ENCODE assay signal across 17 mouse cellular contexts in genomic region chr4:84500796-84501349, GRCm38 (mm10).
A peak's percentile ranks its signal among the peaks of the same experiment; 100 is the strongest.
DNase-seq lines count a peak whose midpoint lies in the region; ATAC-seq lines count a peak whose summit lies in the region.
"Had no signal": no experiment of that assay in that cellular context is flagged by ENCODE, and none has a peak within 500 bp of the region (broad histone marks: within the 10 kb centered on the region; RNA-seq: fewer than 3 reads in every experiment).

No protein-coding gene starts in this region.

- H3K4me3 ChIP-seq in midbrain, embryonic 11.5 days (ENCODE audit: low read depth, low read length): no peak overlapping the region
- H3K4me3 ChIP-seq in midbrain, embryonic 15.5 days: no peak overlapping the region
- H3K4me3 ChIP-seq in embryonic facial prominence, embryonic 12.5 days: no peak overlapping the region
- no peak overlapping the region for H3K4me3 ChIP-seq in limb, embryonic 11.5 days (ENCODE audit: low read depth, low read length)
- H3K4me3 ChIP-seq in neural tube, embryonic 15.5 days (replicated peaks): no peak overlapping the region
- H3K4me3 ChIP-seq in kidney, embryonic 14.5 days (ENCODE audit: low read length): no peak overlapping the region
- H3K4me3 ChIP-seq: forebrain, embryonic 15.5 days; hindbrain, embryonic 15.5 days; layer of hippocampus, adult 2 months; midbrain, embryonic 13.5 days; stomach, embryonic 15.5 days had no signal

- no peak overlapping the region for H3K9ac ChIP-seq in midbrain, embryonic 11.5 days (ENCODE audit: low read length)
- H3K9ac ChIP-seq in midbrain, embryonic 15.5 days: no peak overlapping the region
- no peak overlapping the region for H3K9ac ChIP-seq in embryonic facial prominence, embryonic 12.5 days
- H3K9ac ChIP-seq in limb, embryonic 11.5 days (ENCODE audit: low read length): no peak overlapping the region
- no peak overlapping the region for H3K9ac ChIP-seq in neural tube, embryonic 15.5 days (replicated peaks)
- no peak overlapping the region for H3K9ac ChIP-seq in kidney, embryonic 14.5 days (ENCODE audit: low read depth, low read length)
- H3K9ac ChIP-seq: forebrain, embryonic 15.5 days; hindbrain, embryonic 15.5 days; lung, embryonic 14.5 days; midbrain, embryonic 13.5 days; stomach, embryonic 15.5 days had no signal

- H3K27me3 ChIP-seq in midbrain, embryonic 11.5 days (ENCODE audit: control insufficient read depth, insufficient read depth, low read length): no peaks in the 10 kb centered on the region
- no peaks in the 10 kb centered on the region for H3K27me3 ChIP-seq in midbrain, embryonic 15.5 days (replicated peaks)
- H3K27me3 ChIP-seq in embryonic facial prominence, embryonic 12.5 days: no peaks in the 10 kb centered on the region
- no peaks in the 10 kb centered on the region for H3K27me3 ChIP-seq in limb, embryonic 11.5 days (ENCODE audit: control insufficient read depth, insufficient read depth, low read length)
- H3K27me3 ChIP-seq in neural tube, embryonic 15.5 days (replicated peaks): no peaks in the 10 kb centered on the region
- H3K27me3 ChIP-seq in kidney, embryonic 14.5 days (ENCODE audit: control insufficient read depth, insufficient read depth, low read length): no peaks in the 10 kb centered on the region
- H3K27me3 ChIP-seq: forebrain, embryonic 15.5 days; hindbrain, embryonic 15.5 days; midbrain, embryonic 13.5 days; stomach, embryonic 15.5 days had no signal

- H3K4me2 ChIP-seq in midbrain, embryonic 11.5 days: no peak overlapping the region
- H3K4me2 ChIP-seq in midbrain, embryonic 15.5 days: no peak overlapping the region
- H3K4me2 ChIP-seq in embryonic facial prominence, embryonic 12.5 days (replicated peaks): 0 out of 2 replicates have a peak overlapping the region, but pooled peaks have one; percentile 12
- H3K4me2 ChIP-seq in limb, embryonic 11.5 days (ENCODE audit: low read depth, severe bottlenecking): peak overlapping the region; percentile 31
- no peak overlapping the region for H3K4me2 ChIP-seq in neural tube, embryonic 15.5 days
- no peak overlapping the region for H3K4me2 ChIP-seq in kidney, embryonic 14.5 days (replicated peaks; ENCODE audit: low read depth, low read length)
- H3K4me2 ChIP-seq: forebrain, embryonic 15.5 days; hindbrain, embryonic 15.5 days; lung, embryonic 14.5 days; midbrain, embryonic 13.5 days; stomach, embryonic 15.5 days had no signal

- no peak overlapping the region for H3K27ac ChIP-seq in midbrain, embryonic 11.5 days (ENCODE audit: low read depth, low read length)
- H3K27ac ChIP-seq in midbrain, embryonic 15.5 days: no peak overlapping the region
- peak overlapping the region; percentile 66; the same call in 1 of the 2 replicates for H3K27ac ChIP-seq in embryonic facial prominence, embryonic 12.5 days
- no peak overlapping the region for H3K27ac ChIP-seq in limb, embryonic 11.5 days (replicated peaks; ENCODE audit: low read depth, low read length)
- no peak overlapping the region for H3K27ac ChIP-seq in neural tube, embryonic 15.5 days (replicated peaks)
- no peak overlapping the region for H3K27ac ChIP-seq in kidney, embryonic 14.5 days (ENCODE audit: low read depth, low read length)
- H3K27ac ChIP-seq: forebrain, embryonic 15.5 days; hindbrain, embryonic 15.5 days; layer of hippocampus, adult 2 months; midbrain, embryonic 13.5 days; stomach, embryonic 15.5 days had no signal

- peak; percentile 72 for DNase-seq in midbrain, embryonic 11.5 days (ENCODE audit: low spot score, missing footprints)
- peak; percentile 27 for DNase-seq in limb, embryonic 11.5 days (ENCODE audit: low spot score)
- DNase-seq in ovary, postnatal 14 days (ENCODE audit: low spot score): no peak
- DNase-seq in cerebellum, adult 11-12 months: no peak
- DNase-seq: cerebellum, postnatal 25 days; lung, embryonic 14.5 days; lung, postnatal 4 days had no signal

- H3K4me1 ChIP-seq in midbrain, embryonic 11.5 days (ENCODE audit: control insufficient read depth, insufficient read depth, low read length): no peaks in the 10 kb centered on the region
- no peaks in the 10 kb centered on the region; the same call in 1 of the 2 replicates for H3K4me1 ChIP-seq in midbrain, embryonic 15.5 days
- peaks cover 57% of the 10 kb centered on the region for H3K4me1 ChIP-seq in embryonic facial prominence, embryonic 12.5 days
- H3K4me1 ChIP-seq in limb, embryonic 11.5 days (ENCODE audit: control insufficient read depth, insufficient read depth, low read length): peaks cover 27% of the 10 kb centered on the region
- H3K4me1 ChIP-seq in neural tube, embryonic 15.5 days: peaks cover 17% of the 10 kb centered on the region
- no peaks in the 10 kb centered on the region for H3K4me1 ChIP-seq in kidney, embryonic 14.5 days (ENCODE audit: control insufficient read depth, insufficient read depth, low read length)
- H3K4me1 ChIP-seq: forebrain, embryonic 15.5 days; midbrain, embryonic 13.5 days had no signal

- 75% methylated on average over 4 of the region's 4 CpGs for WGBS in midbrain, embryonic 11.5 days
- WGBS in midbrain, embryonic 15.5 days: 62% methylated on average over 4 of the region's 4 CpGs
- WGBS in embryonic facial prominence, embryonic 12.5 days: 28% methylated on average over 4 of the region's 4 CpGs
- 4% methylated on average over 4 of the region's 4 CpGs for WGBS in limb, embryonic 11.5 days
- 50% methylated on average over 4 of the region's 4 CpGs for WGBS in neural tube, embryonic 15.5 days
- 22% methylated on average over 4 of the region's 4 CpGs for WGBS in kidney, embryonic 14.5 days

- no peaks in the 10 kb centered on the region for H3K9me3 ChIP-seq in midbrain, embryonic 11.5 days (ENCODE audit: control insufficient read depth, low read length)
- H3K9me3 ChIP-seq in midbrain, embryonic 15.5 days: no peaks in the 10 kb centered on the region
- no peaks in the 10 kb centered on the region for H3K9me3 ChIP-seq in embryonic facial prominence, embryonic 12.5 days
- no peaks in the 10 kb centered on the region for H3K9me3 ChIP-seq in limb, embryonic 11.5 days (ENCODE audit: control insufficient read depth, low read length)
- no peaks in the 10 kb centered on the region for H3K9me3 ChIP-seq in neural tube, embryonic 15.5 days (replicated peaks)
- H3K9me3 ChIP-seq in kidney, embryonic 14.5 days (ENCODE audit: control insufficient read depth, low read length): no peaks in the 10 kb centered on the region
- H3K9me3 ChIP-seq: forebrain, embryonic 15.5 days; hindbrain, embryonic 15.5 days; midbrain, embryonic 13.5 days; stomach, embryonic 15.5 days had no signal

- H3K36me3 ChIP-seq in midbrain, embryonic 11.5 days (ENCODE audit: control insufficient read depth, insufficient read depth, low read length): no peaks in the 10 kb centered on the region
- no peaks in the 10 kb centered on the region for H3K36me3 ChIP-seq in midbrain, embryonic 15.5 days (replicated peaks)
- H3K36me3 ChIP-seq in embryonic facial prominence, embryonic 12.5 days: no peaks in the 10 kb centered on the region
- H3K36me3 ChIP-seq in limb, embryonic 11.5 days (ENCODE audit: control insufficient read depth, insufficient read depth, low read length): no peaks in the 10 kb centered on the region
- no peaks in the 10 kb centered on the region for H3K36me3 ChIP-seq in neural tube, embryonic 15.5 days
- H3K36me3 ChIP-seq in kidney, embryonic 14.5 days (ENCODE audit: control insufficient read depth, insufficient read depth, low read length): no peaks in the 10 kb centered on the region
- H3K36me3 ChIP-seq: forebrain, embryonic 15.5 days; hindbrain, embryonic 15.5 days; midbrain, embryonic 13.5 days; stomach, embryonic 15.5 days had no signal

- no peak for ATAC-seq in midbrain, embryonic 11.5 days (ENCODE audit: low FRiP score)
- ATAC-seq in midbrain, embryonic 15.5 days (replicated peaks): no peak
- no peak for ATAC-seq in embryonic facial prominence, embryonic 12.5 days (ENCODE audit: insufficient number of reproducible peaks, insufficient read depth, low FRiP score, low TSS enrichment)
- ATAC-seq in limb, embryonic 11.5 days (ENCODE audit: insufficient number of reproducible peaks, low FRiP score, low TSS enrichment, low read depth): no peak
- ATAC-seq in neural tube, embryonic 15.5 days (ENCODE audit: low FRiP score): no peak
- ATAC-seq in kidney, embryonic 14.5 days (ENCODE audit: low FRiP score, low TSS enrichment): no peak
- ATAC-seq: forebrain, embryonic 15.5 days; intestine, postnatal 0 days; midbrain, embryonic 13.5 days had no signal

Comparison
In these comparisons a context has a peak if more than half of its experiments do, and no peak if none do; other contexts are left out.
1. DNase-seq: peak in midbrain, embryonic 11.5 days (single experiment) and limb, embryonic 11.5 days (single experiment); none in ovary, postnatal 14 days (single experiment) and cerebellum, adult 11-12 months (single experiment).
2. H3K4me2 ChIP-seq: peak in embryonic facial prominence, embryonic 12.5 days (single experiment) and limb, embryonic 11.5 days (single experiment); none in midbrain, embryonic 11.5 days (single experiment), midbrain, embryonic 15.5 days (single experiment), neural tube, embryonic 15.5 days (single experiment) and kidney, embryonic 14.5 days (single experiment).